Mouse (Mus musculus) megakaryocyte, embryonic 14.5 days (primary cell): ENCODE results near the gene Cpsf6. TPM values are rescaled to one million over a fixed set of nuclear protein-coding genes. Genes with fewer than 3 reads are reported as not detected.
"Not testable (repeated sequence)": the region's sequence is repeated elsewhere in the genome, so short reads cannot be mapped to it uniquely, and the experiment has no call there.

Experiments used
- H3K27me3 ChIP-seq: replicated peaks from 2 replicates; pipeline ENCODE3; 2012; ENCODE audit warnings: inconsistent platforms
- H3K36me3 ChIP-seq: replicated peaks from 2 replicates; pipeline ENCODE3; 2012; ENCODE audit warnings: low read length, inconsistent platforms, mixed read lengths
- H3K4me1 ChIP-seq: 2 replicates; pipeline ENCODE4 v1.6.1; 2012; ENCODE audit warnings: inconsistent platforms
- H3K4me3 ChIP-seq: replicated peaks from 2 replicates; pipeline ENCODE3; 2012; ENCODE audit warnings: moderate library complexity, mild to moderate bottlenecking, inconsistent platforms
- H3K9me3 ChIP-seq: 2 replicates; pipeline ENCODE4 v1.6.1; 2012; ENCODE audit warnings: inconsistent platforms
- FLI1 ChIP-seq: IDR thresholded peaks from 2 replicates; pipeline ENCODE4 v1.6.1; 2012; ENCODE audit warnings: low read length, inconsistent platforms, mixed read lengths
- GATA1 ChIP-seq: IDR thresholded peaks from 3 replicates; pipeline ENCODE4 v1.6.1; 2012; ENCODE audit warnings: mixed read lengths, low read length, inconsistent platforms, borderline replicate concordance
- polyA plus RNA-seq: library from polyadenylated mRNA; stranded (reverse); fragments of >175 nt; gene quantifications from 2 replicates; pipeline ENCODE4 v1.2.3, GENCODE M21; 2012; ENCODE audit warnings: low replicate concordance; ENCODE audit not compliant: insufficient read depth

The Cpsf6 gene
- polyA plus RNA-seq, 1 experiment = 77.6 TPM

DNA sequence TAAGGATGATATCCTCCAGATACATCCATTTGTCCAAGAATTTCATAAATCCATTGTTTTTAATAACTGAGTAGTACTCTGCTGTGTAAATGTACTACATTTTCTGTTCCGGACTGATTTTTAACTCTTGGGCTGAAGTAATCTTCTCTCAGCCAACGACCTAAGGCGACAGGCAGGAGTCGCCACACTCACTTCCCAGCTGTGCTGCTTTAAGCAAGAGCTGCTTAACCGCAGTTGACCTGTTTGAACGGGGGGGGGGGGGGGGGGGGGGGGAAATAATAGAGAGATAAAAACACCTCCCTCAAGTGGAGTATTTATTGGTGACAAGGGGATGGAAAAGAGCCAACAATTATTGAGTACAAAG is 13.0 kb upstream of the Cpsf6 start:
- TF ChIP-seq GATA1 (no peak), FLI1 (no peak)
- Histone ChIP-seq H3K4me1 (peaks cover 40% of the 10 kb centered on the region), H3K27me3 (no peaks in the 10 kb centered on the region), H3K4me3 (peak overlapping the region; percentile 90), H3K9me3 (no peaks in the 10 kb centered on the region), H3K36me3 (no peaks in the 10 kb centered on the region)

- H3K9me3 ChIP-seq, H3K4me3 ChIP-seq, H3K27me3 ChIP-seq, H3K36me3 ChIP-seq: not testable (repeated sequence)
- peaks cover 36% of the 10 kb centered on the region for H3K4me1 ChIP-seq
Measured at GRCm38 (mm10) chr10:117392397-117392796, 12.6 kb upstream of the Cpsf6 start.

DNA sequence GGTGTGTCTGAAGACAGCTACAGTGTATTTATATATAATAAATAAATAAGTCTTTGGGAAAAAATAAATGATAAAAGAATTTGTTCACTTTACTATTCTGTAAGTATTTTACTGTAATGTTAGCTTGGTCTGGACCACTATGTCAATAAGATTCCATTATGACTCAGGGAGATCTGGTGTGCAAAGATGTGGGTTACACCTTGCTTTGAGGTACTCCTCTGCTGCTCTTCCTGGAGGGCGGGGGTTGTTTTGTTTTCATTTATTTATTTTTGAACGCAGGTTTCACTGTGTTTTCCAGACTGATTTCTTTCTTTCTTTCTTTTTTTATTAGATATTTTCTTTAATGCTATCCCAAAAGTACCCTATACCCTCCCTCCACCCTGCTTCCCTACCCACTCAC is 12.0 kb upstream of the Cpsf6 start:
- H3K4me1 ChIP-seq = peaks cover 30% of the 10 kb centered on the region
- H3K36me3 ChIP-seq = no peaks in the 10 kb centered on the region
- H3K4me3 ChIP-seq = no peak overlapping the region
- no peak for TF ChIP-seq FLI1
- TF ChIP-seq GATA1 = no peak
- no peaks in the 10 kb centered on the region for H3K27me3 ChIP-seq
- no peaks in the 10 kb centered on the region for H3K9me3 ChIP-seq

GRCm38 (mm10) chr10:117391057-117391456 is 11.2 kb upstream of the Cpsf6 start:
- TF ChIP-seq GATA1 = no peak
- TF ChIP-seq FLI1 = no peak
- Histone ChIP-seq H3K4me3 (no peak overlapping the region), H3K27me3 (no peaks in the 10 kb centered on the region), H3K36me3 (no peaks in the 10 kb centered on the region), H3K4me1 (peaks cover 27% of the 10 kb centered on the region), H3K9me3 (no peaks in the 10 kb centered on the region)

GRCm38 (mm10) chr10:117389904-117390875 is 10.4 kb upstream of the Cpsf6 start:
- TF ChIP-seq GATA1 (no peak), FLI1 (no peak)
- H3K4me1 ChIP-seq = peaks cover 25% of the 10 kb centered on the region
- H3K4me3 ChIP-seq = no peak overlapping the region

GRCm38 (mm10) chr10:117389371-117389740 is 9.5 kb upstream of the Cpsf6 start:
- Histone ChIP-seq H3K4me1 (peaks cover 19% of the 10 kb centered on the region; the same call in 1 of the 2 replicates), H3K4me3 (no peak overlapping the region), H3K36me3 (no peaks in the 10 kb centered on the region), H3K27me3 (no peaks in the 10 kb centered on the region), H3K9me3 (no peaks in the 10 kb centered on the region)
- TF ChIP-seq FLI1 (no peak), GATA1 (no peak)

More at GRCm38 (mm10) chr10:117389904-117390875, 10.4 kb upstream of the Cpsf6 start:
- Histone ChIP-seq H3K27me3 (no peaks in the 10 kb centered on the region), H3K9me3 (no peaks in the 10 kb centered on the region), H3K36me3 (no peaks in the 10 kb centered on the region)

DNA sequence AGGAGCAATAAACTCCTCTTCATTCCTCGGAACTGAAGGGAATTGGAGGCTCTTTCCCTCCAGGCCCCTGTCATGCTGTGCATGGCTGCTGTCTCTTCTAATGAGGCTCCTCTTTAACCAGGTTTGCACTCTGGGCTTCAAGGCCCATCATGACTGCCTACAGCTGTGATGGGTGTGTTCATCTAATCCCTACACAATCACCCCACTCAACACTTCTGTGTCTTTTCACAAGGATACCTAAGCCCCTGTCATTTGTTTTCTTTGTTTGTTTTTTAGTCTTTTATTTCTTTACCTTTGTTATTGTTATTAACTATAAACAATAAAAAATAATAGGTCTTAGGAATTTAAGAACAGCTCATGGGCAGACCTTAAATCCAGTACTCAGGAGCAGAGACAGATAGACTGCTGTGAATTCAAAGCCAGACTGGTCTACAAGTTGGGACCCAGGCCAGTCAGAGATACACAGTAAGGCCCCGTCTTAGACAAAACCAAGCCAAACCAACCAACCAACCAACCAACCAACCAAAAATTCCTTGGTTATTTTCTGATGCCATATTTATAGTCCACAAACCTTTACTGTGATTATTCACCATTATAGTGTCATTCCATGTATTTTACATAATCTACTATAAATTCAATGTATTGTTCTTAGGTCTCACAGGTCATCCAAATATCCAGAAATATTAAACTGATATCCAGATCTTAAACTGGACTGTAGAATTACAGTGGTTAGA is 9.0 kb upstream of the Cpsf6 start:
- Histone ChIP-seq H3K4me3 (no peak overlapping the region), H3K4me1 (peaks cover 13% of the 10 kb centered on the region; the same call in 1 of the 2 replicates), H3K27me3 (no peaks in the 10 kb centered on the region), H3K36me3 (no peaks in the 10 kb centered on the region), H3K9me3 (no peaks in the 10 kb centered on the region)
- TF ChIP-seq FLI1 = no peak
- no peak for TF ChIP-seq GATA1

GRCm38 (mm10) chr10:117387961-117388636 is 8.3 kb upstream of the Cpsf6 start:
- H3K36me3 ChIP-seq, H3K9me3 ChIP-seq, H3K27me3 ChIP-seq, H3K4me3 ChIP-seq: not testable (repeated sequence)
- H3K4me1 ChIP-seq = peaks cover 11% of the 10 kb centered on the region; the same call in 1 of the 2 replicates

- Histone ChIP-seq H3K27me3 (no peaks in the 10 kb centered on the region), H3K4me3 (no peak overlapping the region), H3K4me1 (peaks cover 7% of the 10 kb centered on the region; the same call in 1 of the 2 replicates), H3K36me3 (no peaks in the 10 kb centered on the region), H3K9me3 (no peaks in the 10 kb centered on the region)
- TF ChIP-seq FLI1 = no peak
- TF ChIP-seq GATA1 = no peak
Measured at GRCm38 (mm10) chr10:117386981-117387380, 7.2 kb upstream of the Cpsf6 start.

DNA sequence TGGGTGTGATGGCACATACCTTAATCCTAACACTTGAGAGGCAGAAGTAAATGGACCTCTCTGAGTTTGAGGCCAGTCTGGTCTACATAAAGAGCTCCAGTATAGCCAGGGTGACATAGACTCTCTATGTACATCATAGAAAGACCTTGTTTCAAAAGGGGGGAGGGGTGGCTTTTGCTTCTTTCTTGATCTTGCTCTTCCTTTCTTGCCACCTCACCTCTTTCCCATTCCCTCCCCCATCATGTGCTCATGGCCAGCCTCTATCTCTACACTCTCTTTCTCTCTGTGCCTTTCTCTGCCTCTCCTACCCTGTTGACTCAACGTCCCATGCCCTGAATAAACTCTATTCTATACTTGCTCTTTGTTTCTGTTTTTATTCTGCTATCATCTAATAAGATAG is 6.4 kb upstream of the Cpsf6 start:
- no peaks in the 10 kb centered on the region for H3K9me3 ChIP-seq
- peaks cover 6% of the 10 kb centered on the region; the same call in 1 of the 2 replicates for H3K4me1 ChIP-seq
- no peaks in the 10 kb centered on the region for H3K27me3 ChIP-seq
- H3K4me3 ChIP-seq = no peak overlapping the region
- H3K36me3 ChIP-seq = no peaks in the 10 kb centered on the region
- no peak for TF ChIP-seq GATA1
- no peak for TF ChIP-seq FLI1
